Mouse (Mus musculus): ENCODE measurements around the gene Tmem274. TPM values are rescaled to one million over a fixed set of nuclear protein-coding genes. Genes with fewer than 3 reads are reported as not detected.

The Tmem274 gene
- polyA plus RNA-seq, 1 experiment from 2014 or later, result not detected

GRCm38 (mm10) chr4:149523961-149524360 lies 46.8 kb downstream of the Tmem274 start:
- no peak for TF ChIP-seq EP300 (IDR thresholded peaks at IDR 0.05; ENCODE audit: low read depth)
- no peak for TF ChIP-seq CTCF (IDR thresholded peaks at IDR 0.05; ENCODE audit: low read depth)
- Histone ChIP-seq H3K9me3 (ENCODE audit: low read length) (no peaks in the 10 kb centered on the region), H3K4me1 (ENCODE audit: insufficient read depth) (peaks cover 16% of the 10 kb centered on the region), H3K27me3 (ENCODE audit: insufficient read depth, low read length) (no peaks in the 10 kb centered on the region), H3K4me2 (ENCODE audit: low read depth, low read length) (no peak overlapping the region), H3K4me3 (ENCODE audit: low read depth, low read length) (no peak overlapping the region), H3K36me3 (replicated peaks; ENCODE audit: insufficient read depth, low read length) (no peaks in the 10 kb centered on the region), H3K9ac (replicated peaks) (no peak overlapping the region), H3K27ac (ENCODE audit: low read depth) (no peak overlapping the region)
- ATAC-seq, result no peak
- WGBS (ENCODE audit: insufficient replicate concordance), result 72% methylated on average over 6 of the region's 6 CpGs
- DNase-seq, result no peak

GRCm38 (mm10) chr4:149525170-149525569 lies 48.0 kb downstream of the Tmem274 start:
- 69% methylated on average over 4 of the region's 4 CpGs for WGBS (ENCODE audit: insufficient replicate concordance)
- Histone ChIP-seq H3K4me2 (ENCODE audit: low read depth, low read length) (no peak overlapping the region), H3K36me3 (replicated peaks; ENCODE audit: insufficient read depth, low read length) (no peaks in the 10 kb centered on the region), H3K4me1 (ENCODE audit: insufficient read depth) (peaks cover 16% of the 10 kb centered on the region), H3K27ac (ENCODE audit: low read depth) (no peak overlapping the region), H3K4me3 (ENCODE audit: low read depth, low read length) (no peak overlapping the region), H3K27me3 (ENCODE audit: insufficient read depth, low read length) (no peaks in the 10 kb centered on the region), H3K9me3 (ENCODE audit: low read length) (no peaks in the 10 kb centered on the region), H3K9ac (replicated peaks) (no peak overlapping the region)
- ATAC-seq, result no peak
- TF ChIP-seq EP300 (IDR thresholded peaks at IDR 0.05; ENCODE audit: low read depth) (no peak), CTCF (IDR thresholded peaks at IDR 0.05; ENCODE audit: low read depth) (no peak)
- DNase-seq, result no peak

GRCm38 (mm10) chr4:149525811-149526210 lies 48.6 kb downstream of the Tmem274 start:
- TF ChIP-seq CTCF (IDR thresholded peaks at IDR 0.05; ENCODE audit: low read depth), result no peak
- TF ChIP-seq EP300 (IDR thresholded peaks at IDR 0.05; ENCODE audit: low read depth), result no peak
- H3K9me3 ChIP-seq (ENCODE audit: low read length), result no peaks in the 10 kb centered on the region
- no peak overlapping the region for H3K4me2 ChIP-seq (ENCODE audit: low read depth, low read length)
- no peak overlapping the region for H3K9ac ChIP-seq (replicated peaks)
- H3K27me3 ChIP-seq (ENCODE audit: insufficient read depth, low read length), result no peaks in the 10 kb centered on the region
- ATAC-seq (no peak), DNase-seq (no peak)
- H3K36me3 ChIP-seq (replicated peaks; ENCODE audit: insufficient read depth, low read length), result no peaks in the 10 kb centered on the region
- H3K4me3 ChIP-seq (ENCODE audit: low read depth, low read length), result no peak overlapping the region
- 77% methylated on average over 6 of the region's 6 CpGs for whole genome bisulfite sequencing (ENCODE audit: insufficient replicate concordance)
- H3K4me1 ChIP-seq (ENCODE audit: insufficient read depth), result peaks cover 16% of the 10 kb centered on the region
- no peak overlapping the region for H3K27ac ChIP-seq (ENCODE audit: low read depth)

- Histone ChIP-seq H3K36me3 (replicated peaks; ENCODE audit: insufficient read depth, low read length) (no peaks in the 10 kb centered on the region), H3K4me3 (ENCODE audit: low read depth, low read length) (no peak overlapping the region), H3K27ac (ENCODE audit: low read depth) (no peak overlapping the region), H3K9me3 (ENCODE audit: low read length) (no peaks in the 10 kb centered on the region), H3K9ac (replicated peaks) (no peak overlapping the region), H3K27me3 (ENCODE audit: insufficient read depth, low read length) (no peaks in the 10 kb centered on the region), H3K4me2 (ENCODE audit: low read depth, low read length) (no peak overlapping the region), H3K4me1 (ENCODE audit: insufficient read depth) (peaks cover 13% of the 10 kb centered on the region)
- 56% methylated on average over 7 of the region's 7 CpGs for WGBS (ENCODE audit: insufficient replicate concordance)
- ATAC-seq (no peak), DNase-seq (no peak)
- TF ChIP-seq CTCF (IDR thresholded peaks at IDR 0.05; ENCODE audit: low read depth) (no peak), EP300 (IDR thresholded peaks at IDR 0.05; ENCODE audit: low read depth) (no peak)
Observed at GRCm38 (mm10) chr4:149526330-149526729, 49.2 kb downstream of the Tmem274 start.

- no peak for ATAC-seq
Observed at GRCm38 (mm10) chr4:149527621-149528354, 50.6 kb downstream of the Tmem274 start.

GRCm38 (mm10) chr4:149529691-149530090 lies 52.5 kb downstream of the Tmem274 start:
- WGBS (ENCODE audit: insufficient replicate concordance), result 54% methylated on average over 6 of the region's 6 CpGs
- no peak for TF ChIP-seq CTCF (IDR thresholded peaks at IDR 0.05; ENCODE audit: low read depth)
- Histone ChIP-seq H3K9ac (replicated peaks) (no peak overlapping the region), H3K36me3 (replicated peaks; ENCODE audit: insufficient read depth, low read length) (no peaks in the 10 kb centered on the region), H3K4me1 (ENCODE audit: insufficient read depth) (peaks cover 5% of the 10 kb centered on the region; the same call in 1 of the 2 replicates), H3K27me3 (ENCODE audit: insufficient read depth, low read length) (no peaks in the 10 kb centered on the region), H3K4me2 (ENCODE audit: low read depth, low read length) (no peak overlapping the region), H3K4me3 (ENCODE audit: low read depth, low read length) (no peak overlapping the region), H3K27ac (ENCODE audit: low read depth) (no peak overlapping the region), H3K9me3 (ENCODE audit: low read length) (no peaks in the 10 kb centered on the region)
- DNase-seq (no peak), ATAC-seq (no peak)

More at GRCm38 (mm10) chr4:149527621-149528354, 50.6 kb downstream of the Tmem274 start:
- 71% methylated on average over 15 of the region's 15 CpGs for WGBS (ENCODE audit: insufficient replicate concordance)
- no peak overlapping the region for H3K4me3 ChIP-seq (ENCODE audit: low read depth, low read length)
- no peak for TF ChIP-seq EP300 (IDR thresholded peaks at IDR 0.05; ENCODE audit: low read depth)
- no peak for TF ChIP-seq CTCF (IDR thresholded peaks at IDR 0.05; ENCODE audit: low read depth)
- no peak overlapping the region for H3K27ac ChIP-seq (ENCODE audit: low read depth)
- no peaks in the 10 kb centered on the region for H3K36me3 ChIP-seq (replicated peaks; ENCODE audit: insufficient read depth, low read length)
- H3K9ac ChIP-seq (replicated peaks), result no peak overlapping the region
- no peak overlapping the region for H3K4me2 ChIP-seq (ENCODE audit: low read depth, low read length)
- H3K27me3 ChIP-seq (ENCODE audit: insufficient read depth, low read length), result no peaks in the 10 kb centered on the region
- H3K9me3 ChIP-seq (ENCODE audit: low read length), result no peaks in the 10 kb centered on the region
- peaks cover 5% of the 10 kb centered on the region; the same call in 1 of the 2 replicates for H3K4me1 ChIP-seq (ENCODE audit: insufficient read depth)
- no peak for DNase-seq

Other genes with a start within 250 kb of the Tmem274 start
- gene Kif1b, start 169.7 kb upstream of the Tmem274 start, polyA plus RNA-seq (2015; fragmentation: Nextera tagmentation; extraction: Ambion mirVana), result 6.9 and 8.9 TPM in 2 replicates
- 11.9 and 12.7 TPM in 2 replicates for gene Ube4b, start 50.6 kb upstream of the Tmem274 start, polyA plus RNA-seq (2015; fragmentation: Nextera tagmentation; extraction: Ambion mirVana)
- gene Rbp7, start 22.4 kb upstream of the Tmem274 start, polyA plus RNA-seq (2015; fragmentation: Nextera tagmentation; extraction: Ambion mirVana), result 0.21 TPM in 1 of 2 replicates, not detected in the other
- gene Nmnat1, start 7.8 kb downstream of the Tmem274 start, polyA plus RNA-seq (2015; fragmentation: Nextera tagmentation; extraction: Ambion mirVana), result 6.4 and 6.8 TPM in 2 replicates
- gene Lzic, start 7.9 kb downstream of the Tmem274 start, polyA plus RNA-seq (2015; fragmentation: Nextera tagmentation; extraction: Ambion mirVana), result 7.7 and 8.2 TPM in 2 replicates
- gene Ctnnbip1, start 40.9 kb downstream of the Tmem274 start, polyA plus RNA-seq (2015; fragmentation: Nextera tagmentation; extraction: Ambion mirVana), result 12.8 and 16.2 TPM in 2 replicates
- gene Clstn1, start 109.1 kb downstream of the Tmem274 start, polyA plus RNA-seq (2015; fragmentation: Nextera tagmentation; extraction: Ambion mirVana), result 2.0 and 2.1 TPM in 2 replicates
- 4.9 and 7.8 TPM in 2 replicates for gene Pik3cd, start 225.2 kb downstream of the Tmem274 start, polyA plus RNA-seq (2015; fragmentation: Nextera tagmentation; extraction: Ambion mirVana)

Data from liver, postnatal 0 days (tissue).